Mouse (Mus musculus): Measurements from ENCODE around the gene Fhit. TPM values are rescaled to one million over a fixed set of nuclear protein-coding genes. Genes with fewer than 3 reads are reported as not detected.
A peak's percentile ranks its signal among the peaks of the same experiment; 100 is the strongest.

The Fhit gene
- total RNA-seq, 4 experiments from 2014 or later, result 0.63 to 1.8 (median 0.99) TPM

DNA sequence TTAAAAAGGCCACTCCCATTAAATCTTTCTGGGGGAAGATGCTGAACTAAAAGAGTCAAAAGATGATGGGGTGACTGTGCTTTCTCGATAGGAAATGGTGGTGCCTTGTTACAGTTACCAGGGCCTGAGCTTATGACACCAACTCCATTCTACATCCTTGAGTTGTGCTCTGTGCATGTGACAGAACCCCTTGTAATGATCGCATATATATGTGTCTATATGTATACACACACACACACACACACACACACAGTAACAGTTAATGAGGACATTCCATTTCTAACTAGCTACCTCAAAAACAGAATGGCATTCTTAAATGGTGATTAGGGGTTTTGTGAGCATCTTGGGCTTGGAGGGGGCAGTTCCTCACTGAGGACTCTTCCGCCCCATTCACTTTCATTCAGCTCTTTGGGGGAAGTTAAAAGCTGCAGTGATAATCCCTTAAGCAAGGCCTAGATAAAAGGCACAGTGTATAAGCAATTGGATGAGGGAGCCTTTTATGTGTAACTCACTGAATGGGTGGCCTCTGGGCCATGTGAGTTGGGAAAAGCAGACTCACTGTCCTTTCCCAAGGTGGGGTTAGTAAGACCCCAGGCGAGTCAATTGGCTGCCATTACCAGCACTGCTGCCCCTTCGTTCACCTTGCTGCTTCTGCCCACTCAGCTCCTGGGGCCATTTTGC is 449.9 kb downstream of the Fhit start:
- DNase-seq (ENCODE audit: low spot score in 2 of 2), result no peak

DNA sequence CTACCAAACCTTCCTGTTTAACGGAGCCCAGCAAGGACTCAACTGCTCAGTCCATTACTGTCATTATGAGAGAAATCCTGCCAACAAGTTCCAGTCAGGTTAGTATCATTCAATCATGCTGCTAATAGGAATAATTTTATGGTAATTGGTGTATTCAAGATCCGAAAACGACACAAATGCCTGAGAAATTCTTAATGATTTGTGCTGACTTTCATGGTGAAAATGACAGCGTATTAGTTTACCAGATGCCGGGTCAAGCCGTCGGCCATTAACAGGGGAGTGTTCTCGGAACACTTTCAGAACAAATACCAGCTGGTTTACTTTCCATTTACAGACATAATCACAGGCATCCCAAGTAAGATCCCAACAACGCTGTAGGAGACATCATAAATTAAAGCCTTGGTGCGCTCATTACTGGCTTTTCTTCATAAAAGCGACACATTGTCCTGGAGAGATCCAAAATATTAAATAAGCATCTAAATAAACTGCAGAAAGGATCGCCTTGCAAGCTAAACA is 451.0 kb downstream of the Fhit start:
- no peak for DNase-seq (ENCODE audit: low spot score in 2 of 2)

DNA sequence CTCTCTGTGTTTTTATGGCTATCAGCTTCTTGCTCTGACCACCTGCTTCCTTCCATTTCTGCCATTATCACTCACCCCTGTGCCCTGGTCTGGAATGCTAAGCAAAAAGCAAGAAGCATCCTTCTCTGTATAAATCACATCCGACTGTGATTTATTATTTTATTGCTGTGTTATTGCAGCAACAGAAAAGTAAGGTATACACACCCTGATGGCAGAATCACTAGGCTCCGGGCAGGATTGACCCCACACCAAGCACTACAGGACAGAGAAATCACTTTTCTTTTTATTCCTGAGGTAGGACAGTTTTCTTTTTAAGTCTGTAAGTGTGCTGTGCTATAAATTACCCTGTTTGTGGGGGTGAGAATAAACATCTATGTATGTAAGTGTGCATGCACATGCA is 460.1 kb downstream of the Fhit start:
- DNase-seq (ENCODE audit: low spot score in 2 of 2), result no peak

DNA sequence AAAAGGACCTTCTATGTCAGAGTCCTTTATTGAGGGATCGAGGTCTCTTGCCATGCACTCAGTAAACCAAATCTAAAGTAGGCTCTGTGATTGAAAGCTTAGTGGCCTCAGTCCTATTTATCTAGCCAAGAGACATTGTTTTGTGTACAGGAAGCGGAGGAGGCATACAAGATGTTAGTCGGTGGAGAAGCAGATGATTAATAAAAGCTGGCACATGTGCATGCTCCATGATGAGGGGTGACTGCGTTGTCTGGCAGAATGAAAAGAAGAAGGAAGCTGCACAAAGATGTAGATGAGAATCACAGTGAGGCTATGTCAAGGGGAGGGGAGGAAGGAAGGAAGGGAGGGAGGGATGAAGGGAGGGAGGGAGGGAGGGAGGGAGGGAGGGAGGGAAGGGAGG is 481.8 kb downstream of the Fhit start:
- no peak for DNase-seq (ENCODE audit: low spot score in 2 of 2)

DNA sequence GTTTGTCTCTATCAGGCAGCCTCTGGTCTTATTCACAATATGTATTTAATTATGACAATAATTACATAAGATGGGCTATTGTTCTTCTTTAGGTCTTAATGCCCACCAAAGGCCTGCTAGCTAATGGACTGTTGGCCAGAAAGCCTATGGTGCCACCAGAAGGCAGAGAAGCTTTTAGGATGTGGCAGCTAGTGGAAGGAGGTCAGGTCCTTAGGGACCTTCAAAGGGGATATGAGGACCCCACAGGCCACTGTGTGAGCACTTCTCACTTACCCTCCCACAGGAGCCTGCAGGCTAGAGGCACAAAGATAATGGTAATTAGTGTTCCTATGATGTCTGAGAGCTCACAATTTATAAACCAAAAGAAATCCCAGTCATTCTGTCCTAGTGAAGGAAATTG is 482.2 kb downstream of the Fhit start:
- DNase-seq (ENCODE audit: low spot score in 2 of 2), result no peak

DNA sequence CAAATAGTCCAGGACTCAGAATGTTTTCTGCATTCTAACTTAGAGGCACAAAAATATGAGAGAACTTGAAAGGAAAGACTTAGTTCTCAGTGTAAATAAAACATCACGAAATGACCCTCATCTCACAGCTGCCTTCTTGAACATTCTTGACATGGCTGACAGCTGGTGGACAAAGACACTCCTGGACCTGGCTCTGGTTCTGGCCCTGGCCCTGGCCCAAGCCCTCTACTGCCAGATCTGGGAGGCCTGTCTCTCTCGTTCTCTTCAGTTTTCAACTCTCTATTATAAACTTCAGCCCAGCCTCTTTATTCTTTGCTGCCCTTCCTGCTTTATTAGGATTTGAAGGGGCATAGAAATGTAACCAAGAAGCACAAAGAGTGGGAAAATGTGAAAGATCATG is 484.2 kb downstream of the Fhit start:
- peak in 1 of 2 experiments; percentile 12 for DNase-seq (ENCODE audit: low spot score in 2 of 2)

DNA sequence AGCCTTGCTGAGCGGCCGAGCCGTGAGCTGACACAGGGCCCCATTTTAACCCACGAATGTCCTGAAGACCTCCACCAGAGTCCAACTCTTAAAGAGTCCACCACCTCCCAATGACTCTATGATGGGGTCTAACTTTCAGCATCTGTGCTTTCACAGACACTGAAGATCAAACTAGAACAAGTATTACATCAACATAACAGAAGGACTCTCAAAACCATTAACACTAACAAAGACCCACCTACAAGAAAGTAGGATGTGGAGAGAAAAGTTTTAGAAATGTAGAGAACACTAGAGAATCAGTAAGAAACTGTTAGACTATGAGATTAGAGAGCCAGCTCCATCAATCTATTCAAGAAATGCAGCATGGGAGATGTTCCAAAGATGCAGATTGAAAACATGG is 501.6 kb downstream of the Fhit start:
- DNase-seq (ENCODE audit: low spot score in 2 of 2), result no peak

DNA sequence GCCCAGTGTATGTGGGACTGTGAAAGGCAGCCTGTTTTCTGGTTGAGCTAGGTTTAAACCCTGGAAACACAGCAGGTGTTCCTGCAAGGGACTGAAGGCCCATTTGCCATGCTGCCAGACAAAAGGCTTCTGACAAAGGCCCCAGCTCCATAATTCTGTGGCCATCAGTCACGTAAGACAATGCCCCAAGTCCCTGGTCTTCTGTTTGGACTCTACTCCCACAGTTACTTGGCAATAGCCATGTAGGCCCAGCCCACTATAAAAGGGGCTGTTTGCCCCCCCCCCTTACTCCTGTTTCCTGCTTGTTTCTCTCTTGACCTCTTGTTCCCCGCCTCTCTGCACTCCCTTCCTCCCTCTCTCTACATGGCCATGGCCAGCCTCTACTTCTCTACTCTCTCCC is 502.5 kb downstream of the Fhit start:
- no peak for DNase-seq (ENCODE audit: low spot score in 2 of 2)

DNA sequence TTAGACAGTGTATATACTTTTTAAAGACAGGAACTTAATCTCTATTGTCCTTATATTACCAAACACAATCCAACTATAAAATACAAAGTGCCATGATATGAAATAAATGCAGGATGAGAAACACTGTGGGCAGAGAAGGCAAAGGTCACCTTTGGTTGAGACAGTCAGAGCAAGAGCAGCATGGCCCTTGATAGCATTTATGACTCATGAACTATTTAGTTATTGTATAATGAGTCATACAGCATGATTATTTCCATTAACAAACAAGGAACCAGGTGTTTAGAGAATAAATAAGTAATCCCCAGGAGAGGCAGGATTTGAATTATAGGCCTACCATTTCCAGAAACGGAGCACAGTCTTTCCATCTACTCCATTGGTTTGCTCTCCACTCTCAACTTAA is 503.6 kb downstream of the Fhit start:
- DNase-seq (ENCODE audit: low spot score in 2 of 2), result no peak

DNA sequence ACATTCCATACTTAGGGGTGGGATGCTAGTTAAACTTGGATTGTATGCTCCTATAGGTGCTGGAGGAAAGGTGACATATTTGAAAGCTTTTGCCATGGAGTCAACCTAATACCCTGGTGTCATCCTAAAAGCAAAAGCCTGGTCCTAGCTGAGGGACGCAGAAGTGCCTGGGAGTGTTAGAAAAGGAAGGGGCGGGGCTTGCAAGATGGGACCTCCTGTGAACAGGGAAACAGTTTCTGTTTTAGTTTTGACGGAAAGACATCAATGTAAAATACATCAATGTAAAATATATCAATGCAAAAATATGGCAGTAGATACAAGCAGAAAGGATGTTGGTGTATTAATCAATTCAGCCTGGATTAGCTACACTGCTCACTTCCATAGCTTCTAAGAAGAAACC is 504.5 kb downstream of the Fhit start:
- no peak for DNase-seq (ENCODE audit: low spot score in 2 of 2)

DNA sequence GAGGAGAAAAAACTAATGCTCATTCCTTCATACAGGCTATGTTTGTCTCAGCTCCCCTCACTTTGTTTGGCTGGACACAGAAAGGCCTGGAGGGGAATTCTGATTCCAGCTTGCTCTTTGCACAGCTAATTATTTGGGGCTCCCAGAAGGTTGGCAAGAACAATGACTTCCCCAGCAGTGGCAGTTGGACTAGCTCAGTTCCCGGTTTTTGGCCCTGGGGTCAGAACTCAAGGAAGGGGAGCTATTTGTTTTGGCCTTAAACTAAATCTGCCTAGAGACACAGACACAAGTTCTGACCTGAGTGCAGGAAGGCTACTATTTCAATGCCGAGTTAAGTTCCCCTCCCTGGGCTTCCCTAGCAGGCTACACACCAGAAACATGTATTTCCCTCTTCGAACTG is 506.0 kb downstream of the Fhit start:
- DNase-seq (ENCODE audit: low spot score in 2 of 2), result no peak

DNA sequence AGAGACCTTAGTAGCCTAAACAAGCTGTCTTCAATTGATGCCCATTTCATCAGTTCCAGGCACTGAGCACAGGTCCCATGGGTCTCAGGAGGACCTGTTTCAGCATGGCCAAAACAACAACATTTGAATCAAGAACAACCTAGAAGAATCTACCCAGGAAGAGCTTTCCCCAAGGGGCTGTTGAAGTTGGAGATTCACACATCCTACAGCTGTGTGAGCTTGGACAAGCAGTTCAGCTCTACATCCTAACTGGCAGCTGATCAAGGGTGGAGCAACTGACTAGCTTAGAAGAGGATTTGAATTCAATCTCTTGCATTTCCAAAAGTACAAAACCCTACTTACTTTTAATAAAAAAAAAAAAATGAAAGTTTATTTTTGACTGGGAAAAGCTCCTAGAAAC is 514.0 kb downstream of the Fhit start:
- DNase-seq (ENCODE audit: low spot score in 2 of 2), result peak; percentile 16 to 24

DNA sequence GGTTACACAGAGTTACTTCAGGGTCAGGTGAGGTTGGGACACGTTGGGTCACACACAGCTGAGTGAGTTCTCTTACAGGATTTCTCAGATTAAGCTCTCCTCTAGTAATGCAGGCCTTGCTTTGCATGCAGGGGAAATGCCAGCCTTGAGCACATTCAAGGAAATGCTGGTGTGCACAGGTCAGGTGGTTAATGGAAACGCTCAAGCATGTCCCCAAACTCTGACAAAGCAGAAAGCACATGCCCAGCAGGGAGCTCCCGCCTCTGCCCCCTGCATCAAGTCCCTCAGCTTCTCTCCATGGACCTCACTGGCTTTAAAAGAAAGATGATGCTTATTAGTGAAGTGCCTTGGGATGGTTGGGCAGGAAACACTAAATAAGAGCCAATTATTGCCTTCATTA is 530.1 kb downstream of the Fhit start:
- no peak for DNase-seq (ENCODE audit: low spot score in 2 of 2)

DNA sequence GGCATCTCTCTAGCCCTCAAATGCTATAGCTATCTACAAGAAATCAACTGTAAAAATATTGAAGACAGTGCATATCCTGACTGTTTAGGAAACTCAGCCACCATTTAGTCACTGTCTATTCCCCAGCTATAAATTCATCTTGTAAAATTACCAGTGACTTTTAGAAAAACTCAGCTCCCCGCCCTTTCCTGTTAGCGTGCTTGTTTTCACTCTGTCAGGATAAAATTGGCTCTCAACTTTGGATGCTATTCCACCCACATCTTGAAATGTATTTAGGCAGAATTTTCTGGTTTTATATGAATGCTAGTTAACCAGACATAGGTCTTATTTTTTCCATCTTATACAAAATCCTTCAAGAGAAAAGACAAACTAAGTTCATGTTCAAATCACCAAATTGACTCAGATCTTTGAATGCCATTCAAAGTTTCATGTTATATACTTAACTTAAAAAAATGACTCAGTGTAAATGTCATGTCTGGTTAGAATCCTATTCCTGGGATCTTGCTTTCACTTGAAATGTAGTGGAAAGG is 530.9 kb downstream of the Fhit start:
- no peak for DNase-seq (ENCODE audit: low spot score in 2 of 2)

DNA sequence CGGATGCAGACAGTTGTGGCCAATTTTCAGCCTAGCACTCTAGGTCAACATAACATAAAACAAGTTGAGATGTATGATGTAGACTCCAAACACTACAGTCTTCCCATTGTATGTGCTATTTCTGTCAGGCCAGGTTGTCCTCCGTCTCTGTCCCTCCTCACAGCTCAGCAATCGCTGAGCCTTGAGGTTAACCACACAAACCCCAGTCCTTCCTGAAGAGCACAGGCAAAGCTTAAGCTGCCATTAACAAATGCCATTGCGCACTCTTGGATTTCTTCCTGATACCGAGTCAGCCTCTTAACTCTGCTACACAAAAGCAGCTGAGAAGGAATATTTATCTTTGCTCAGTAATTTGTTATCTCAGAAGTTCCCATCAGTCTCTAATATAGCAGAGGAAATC is 568.4 kb downstream of the Fhit start:
- DNase-seq (ENCODE audit: low spot score in 2 of 2), result no peak

DNA sequence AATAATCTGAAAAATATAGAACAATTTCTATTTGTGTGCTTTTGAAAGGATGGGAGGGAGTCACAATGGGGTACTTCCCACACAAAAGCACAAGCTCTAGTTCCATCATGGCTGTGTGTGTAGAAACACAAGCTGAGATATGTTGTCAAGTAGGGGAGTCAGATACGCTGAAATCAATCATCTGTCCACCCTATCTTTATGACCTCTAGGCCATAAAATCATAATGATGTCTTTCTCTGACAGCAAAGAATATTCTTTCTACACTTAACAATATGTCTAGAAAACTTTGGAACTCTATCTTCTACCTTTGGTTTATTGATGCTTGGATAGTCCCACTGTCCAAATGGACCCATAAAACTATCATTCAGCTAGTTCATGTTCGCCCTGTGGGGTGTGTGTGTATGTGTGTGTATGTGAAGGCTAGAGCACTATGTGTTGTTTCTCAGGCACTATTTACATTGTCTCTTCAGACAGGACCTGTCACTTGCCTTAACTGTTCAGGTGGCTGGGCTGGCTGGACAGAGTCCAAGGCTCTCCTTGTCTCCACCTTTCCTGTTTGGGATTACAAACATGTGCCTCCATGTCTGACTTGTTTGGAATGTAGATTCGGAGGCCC is 592.8 kb downstream of the Fhit start:
- no peak for DNase-seq (ENCODE audit: low spot score in 2 of 2)

DNA sequence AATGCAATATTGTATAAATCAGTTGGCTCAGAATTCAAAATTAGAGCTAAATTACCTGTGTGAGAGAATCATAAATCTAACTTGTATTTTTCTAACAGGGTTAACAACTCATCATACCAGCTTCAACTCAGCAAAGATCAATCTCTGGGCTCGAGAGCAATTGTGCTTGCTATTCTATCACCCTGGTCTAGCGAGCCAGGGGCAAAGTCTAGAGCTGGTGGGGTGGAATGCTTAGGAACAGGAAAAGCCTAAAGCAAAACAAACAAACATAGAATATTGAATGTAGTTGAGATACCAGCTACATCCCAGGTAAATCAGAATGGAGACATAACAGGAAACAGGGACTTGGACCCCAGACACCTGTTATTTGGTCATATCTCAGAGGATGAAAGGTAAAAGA is 594.1 kb downstream of the Fhit start:
- DNase-seq (ENCODE audit: low spot score in 2 of 2), result no peak

DNA sequence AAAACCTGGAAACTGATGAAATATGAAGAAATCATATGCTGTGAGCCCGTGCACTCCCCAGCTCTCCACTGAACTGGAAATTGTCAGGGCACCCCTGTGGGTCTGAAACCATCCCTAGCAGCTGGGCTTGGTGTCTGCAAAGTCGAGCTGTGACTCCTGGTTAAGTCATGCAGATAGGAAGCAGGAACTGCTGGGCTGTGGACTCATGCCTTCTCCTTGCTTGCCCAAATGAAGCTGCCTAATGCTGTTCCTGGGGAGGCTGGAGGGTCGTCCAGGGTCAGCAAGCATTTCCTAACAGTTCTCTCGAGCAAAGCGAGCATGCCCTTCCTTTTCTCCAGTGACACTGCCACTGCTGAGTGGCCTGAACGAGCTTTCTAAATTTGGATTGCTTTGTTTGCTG is 607.1 kb downstream of the Fhit start:
- no peak for DNase-seq (ENCODE audit: low spot score in 2 of 2)

DNA sequence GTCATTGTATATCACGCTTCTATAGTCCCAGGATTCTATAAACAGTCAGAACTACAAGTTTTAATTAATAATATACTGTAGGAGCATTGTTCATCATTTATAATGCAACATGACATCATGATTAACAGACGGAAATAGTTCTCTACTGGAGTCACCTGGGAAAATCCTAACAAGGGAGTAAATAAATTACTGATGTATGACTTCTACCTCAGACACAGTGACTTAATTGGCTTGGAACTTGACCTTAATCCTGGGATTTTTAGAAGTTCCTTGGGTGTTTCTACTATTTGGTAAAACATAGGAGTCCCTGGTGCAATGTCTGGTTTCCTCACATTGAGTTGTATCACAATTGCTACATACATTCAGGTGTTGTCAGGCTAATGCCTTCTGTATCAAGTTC is 613.2 kb downstream of the Fhit start:
- no peak for DNase-seq (ENCODE audit: low spot score in 2 of 2)

DNA sequence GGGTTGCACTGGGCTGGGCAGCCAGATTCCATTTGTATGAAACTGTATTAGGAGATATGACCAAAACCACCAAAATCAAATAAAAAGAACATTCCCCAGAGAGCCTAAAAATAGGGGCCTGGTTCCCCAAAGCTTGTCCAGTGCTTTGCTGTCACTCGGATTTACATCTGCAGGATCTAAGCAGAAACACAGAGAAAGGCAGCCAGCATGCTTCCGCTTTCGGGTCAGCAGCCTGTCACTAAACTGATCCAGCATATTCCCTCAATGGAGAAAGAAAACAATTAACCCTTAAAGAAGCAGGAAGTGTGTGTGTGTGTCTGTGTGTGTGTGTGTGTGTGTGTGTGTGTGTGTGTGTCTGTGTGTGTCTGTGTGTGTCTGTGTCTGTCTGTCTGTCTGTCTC is 615.9 kb downstream of the Fhit start:
- DNase-seq (ENCODE audit: low spot score in 2 of 2), result no peak

DNA sequence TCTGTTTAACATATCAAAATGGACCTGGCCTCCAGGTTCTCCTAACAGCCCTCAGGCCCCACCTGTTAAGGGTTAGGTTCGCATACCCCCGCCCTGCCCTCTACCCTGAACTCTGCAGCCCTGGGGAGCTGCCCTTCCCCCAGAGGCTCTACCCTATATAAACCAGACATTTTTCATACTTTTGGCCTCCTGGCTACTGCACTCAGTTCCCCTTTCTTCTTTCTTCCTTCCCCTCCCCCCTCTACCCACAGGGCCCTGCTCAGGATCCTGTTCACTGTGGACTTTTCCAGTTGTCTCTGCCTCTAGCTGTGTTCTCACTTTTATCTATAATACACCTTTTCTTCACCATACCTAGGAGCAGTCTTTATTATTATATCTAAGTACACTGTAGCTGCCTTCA is 627.0 kb downstream of the Fhit start:
- no peak for DNase-seq (ENCODE audit: low spot score in 2 of 2)

DNA sequence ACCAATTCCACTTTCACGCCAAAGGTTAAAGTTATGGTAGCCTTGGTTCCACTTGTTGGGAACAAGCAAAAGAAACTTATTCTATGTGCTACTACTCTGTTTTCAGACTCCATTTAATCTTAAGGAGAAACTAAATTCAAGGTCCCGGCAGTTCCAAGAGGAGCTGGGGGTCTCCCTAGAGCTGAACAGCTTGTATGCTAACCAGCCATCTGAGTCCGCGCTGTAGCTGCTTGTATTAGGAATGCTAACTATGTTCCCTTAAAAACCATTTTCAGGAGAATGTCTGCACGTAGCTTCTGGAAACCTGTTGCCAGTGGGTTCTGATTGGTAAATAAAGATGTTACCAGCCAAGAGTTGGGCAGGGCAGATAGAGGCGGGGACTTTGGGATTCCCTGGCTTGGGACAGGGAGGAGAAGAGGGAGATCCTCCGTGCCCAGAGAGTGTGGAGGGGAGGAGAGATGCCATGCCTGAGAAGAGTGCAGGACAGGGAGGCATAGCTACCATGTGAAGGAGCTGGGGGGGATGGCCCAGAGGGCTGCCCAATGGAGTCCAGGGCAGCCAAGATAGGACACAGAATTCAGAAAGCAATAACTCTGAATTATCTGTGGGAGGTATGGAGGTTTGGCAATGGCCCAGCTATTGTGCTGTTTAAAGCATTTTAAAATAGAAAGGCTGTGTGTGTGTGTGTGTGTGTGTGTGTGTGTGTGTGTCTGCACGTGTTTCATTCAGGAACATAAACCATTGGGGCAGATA is 629.9 kb downstream of the Fhit start:
- DNase-seq (ENCODE audit: low spot score in 2 of 2), result no peak
